In genomic region chr6:17776041-17776440, GRCm38 (mm10) we compare ENCODE assay signal across 30 mouse cellular contexts.
DNase-seq lines count a peak whose midpoint lies in the region; ATAC-seq and TF ChIP-seq lines count a peak whose summit lies in the region.
"Had no signal": no experiment of that assay in that cellular context is flagged by ENCODE, and none has a peak within 500 bp of the region (broad histone marks: within the 10 kb centered on the region; RNA-seq: fewer than 3 reads in every experiment).

No protein-coding gene starts in this region.

- peak overlapping the region; percentile 2; the same call in 1 of the 2 replicates for H3K27ac ChIP-seq in heart, adult 2 months
- no peak overlapping the region for H3K27ac ChIP-seq in midbrain, embryonic 11.5 days (ENCODE audit: low read depth, low read length)
- H3K27ac ChIP-seq in midbrain, embryonic 14.5 days (replicated peaks; ENCODE audit: low read depth, low read length), result no peak overlapping the region
- H3K27ac ChIP-seq: embryonic facial prominence, embryonic 12.5 days; forebrain, embryonic 10.5 days; forebrain, embryonic 15.5 days; heart, embryonic 13.5 days; hindbrain, embryonic 12.5 days; kidney, postnatal 0 days; liver, embryonic 14.5 days; macrophage; midbrain, embryonic 10.5 days; neural tube, embryonic 12.5 days; stomach, embryonic 15.5 days had no signal

- peaks cover 2% of the 10 kb centered on the region; the same call in 1 of the 2 replicates for H3K36me3 ChIP-seq in heart, adult 2 months (ENCODE audit: control insufficient read depth, insufficient read depth, low read length)
- no peaks in the 10 kb centered on the region for H3K36me3 ChIP-seq in midbrain, embryonic 11.5 days (ENCODE audit: control insufficient read depth, insufficient read depth, low read length)
- no peaks in the 10 kb centered on the region for H3K36me3 ChIP-seq in midbrain, embryonic 14.5 days (ENCODE audit: control insufficient read depth, insufficient read depth, low read length)
- H3K36me3 ChIP-seq: embryonic facial prominence, embryonic 12.5 days; forebrain, embryonic 10.5 days; forebrain, embryonic 15.5 days; heart, embryonic 13.5 days; hindbrain, embryonic 12.5 days; midbrain, embryonic 10.5 days; neural tube, embryonic 12.5 days; stomach, embryonic 15.5 days had no signal

- no peak for TF ChIP-seq EP300 in heart, adult 2 months (IDR thresholded peaks at IDR 0.05; ENCODE audit: insufficient read depth, low read depth, low read length)

- intact Hi-C loops in heart, adult 2 months (cut with DNase I), result no loop called here
- intact Hi-C loops in heart, postnatal 10 days (cut with DNase I), result no loop called here

- no peak overlapping the region for H3K4me2 ChIP-seq in midbrain, embryonic 11.5 days
- no peak overlapping the region for H3K4me2 ChIP-seq in midbrain, embryonic 14.5 days (ENCODE audit: low read length)
- H3K4me2 ChIP-seq: embryonic facial prominence, embryonic 12.5 days; forebrain, embryonic 15.5 days; heart, embryonic 13.5 days; hindbrain, embryonic 12.5 days; neural tube, embryonic 12.5 days; stomach, embryonic 15.5 days had no signal

- H3K9me3 ChIP-seq in midbrain, embryonic 11.5 days (ENCODE audit: control insufficient read depth, low read length), result no peaks in the 10 kb centered on the region
- no peaks in the 10 kb centered on the region for H3K9me3 ChIP-seq in midbrain, embryonic 14.5 days (ENCODE audit: control insufficient read depth, low read length)
- H3K9me3 ChIP-seq: embryonic facial prominence, embryonic 12.5 days; forebrain, embryonic 10.5 days; forebrain, embryonic 15.5 days; heart, embryonic 13.5 days; hindbrain, embryonic 12.5 days; midbrain, embryonic 10.5 days; neural tube, embryonic 12.5 days; stomach, embryonic 15.5 days had no signal

- H3K4me1 ChIP-seq in heart, adult 2 months (ENCODE audit: control insufficient read depth, insufficient read depth, low read length), result peaks cover 2% of the 10 kb centered on the region
- H3K4me1 ChIP-seq in midbrain, embryonic 11.5 days (ENCODE audit: control insufficient read depth, insufficient read depth, low read length), result no peaks in the 10 kb centered on the region
- no peaks in the 10 kb centered on the region for H3K4me1 ChIP-seq in midbrain, embryonic 14.5 days (ENCODE audit: control insufficient read depth, insufficient read depth, low read length)
- H3K4me1 ChIP-seq: embryonic facial prominence, embryonic 12.5 days; neural tube, embryonic 12.5 days had no signal

- H3K9ac ChIP-seq in heart, adult 2 months (ENCODE audit: low read depth, low read length), result peak overlapping the region; percentile 45; the same call in 1 of the 2 replicates
- no peak overlapping the region for H3K9ac ChIP-seq in midbrain, embryonic 11.5 days (ENCODE audit: low read length)
- H3K9ac ChIP-seq in midbrain, embryonic 14.5 days (replicated peaks; ENCODE audit: low read length), result no peak overlapping the region
- H3K9ac ChIP-seq: embryonic facial prominence, embryonic 12.5 days; forebrain, embryonic 15.5 days; heart, embryonic 13.5 days; hindbrain, embryonic 12.5 days; liver, embryonic 14.5 days; neural tube, embryonic 12.5 days; stomach, embryonic 15.5 days had no signal

- no peak for TF ChIP-seq POLR2A in heart, adult 2 months (IDR thresholded peaks at IDR 0.05; ENCODE audit: insufficient read depth, low read depth, low read length)

- no peak for DNase-seq in heart, adult 2 months
- DNase-seq in heart, postnatal 10 days, result no peak
- DNase-seq in midbrain, embryonic 11.5 days (ENCODE audit: low spot score, missing footprints), result peak; percentile 68
- DNase-seq in midbrain, embryonic 14.5 days, result no peak
- peak; percentile 15 to 28 for DNase-seq in urinary bladder, postnatal 36 days (ENCODE audit: low spot score in 2 of 2)
- no peak for DNase-seq in urinary bladder, postnatal 25 days (ENCODE audit: low spot score)
- DNase-seq in T-cell, adult 2 months (ENCODE audit: low spot score), result no peak
- DNase-seq: adrenal gland, postnatal 25 days; cerebellum, adult 18-20 months; cerebellum, postnatal 14 days; gastrocnemius, postnatal 25 days; heart, adult 11 months; heart, postnatal 36 days; kidney, adult 8-10 months; kidney, postnatal 4 days; lung, adult 2 months; lung, postnatal 10 days had no signal

- peaks cover 2% of the 10 kb centered on the region; the same call in 1 of the 2 replicates for H3K79me2 ChIP-seq in heart, adult 2 months (replicated peaks; ENCODE audit: control insufficient read depth, insufficient read depth, low read length)

- WGBS in heart, adult 2 months, result 46% methylated on average over 7 of the region's 7 CpGs
- WGBS in midbrain, embryonic 11.5 days, result 82% methylated on average over 7 of the region's 7 CpGs
- 66% methylated on average over 7 of the region's 7 CpGs for WGBS in midbrain, embryonic 14.5 days

- H3K4me3 ChIP-seq in heart, adult 2 months, result no peak overlapping the region
- no peak overlapping the region for H3K4me3 ChIP-seq in midbrain, embryonic 11.5 days (ENCODE audit: low read depth, low read length)
- H3K4me3 ChIP-seq in midbrain, embryonic 14.5 days (replicated peaks; ENCODE audit: low read depth, low read length), result no peak overlapping the region
- H3K4me3 ChIP-seq: embryonic facial prominence, embryonic 12.5 days; forebrain, embryonic 10.5 days; forebrain, embryonic 15.5 days; heart, embryonic 13.5 days; hindbrain, embryonic 12.5 days; midbrain, embryonic 10.5 days; myocyte; neural tube, embryonic 12.5 days; stomach, embryonic 15.5 days had no signal

- no peaks in the 10 kb centered on the region for H3K27me3 ChIP-seq in heart, adult 2 months (ENCODE audit: control insufficient read depth, insufficient read depth, low read length)
- no peaks in the 10 kb centered on the region for H3K27me3 ChIP-seq in midbrain, embryonic 11.5 days (ENCODE audit: control insufficient read depth, insufficient read depth, low read length)
- H3K27me3 ChIP-seq in midbrain, embryonic 14.5 days (ENCODE audit: control insufficient read depth, insufficient read depth, low read length), result no peaks in the 10 kb centered on the region
- H3K27me3 ChIP-seq: embryonic facial prominence, embryonic 12.5 days; forebrain, embryonic 15.5 days; heart, embryonic 13.5 days; hindbrain, embryonic 12.5 days; neural tube, embryonic 12.5 days; stomach, embryonic 15.5 days had no signal

- no peak for ATAC-seq in midbrain, embryonic 11.5 days (ENCODE audit: low FRiP score)
- ATAC-seq in midbrain, embryonic 14.5 days (ENCODE audit: low FRiP score, low TSS enrichment), result no peak
- ATAC-seq: forebrain, embryonic 15.5 days; intestine, embryonic 16.5 days had no signal

- TF ChIP-seq CTCF in heart, adult 2 months (IDR thresholded peaks at IDR 0.05), result no peak

Comparison
In these comparisons a context has a peak if more than half of its experiments do, and no peak if none do; other contexts are left out.
1. DNase-seq: peak in midbrain, embryonic 11.5 days (single experiment) and urinary bladder, postnatal 36 days (2 of 2); none in heart, adult 2 months (0 of 2), heart, postnatal 10 days (0 of 2), midbrain, embryonic 14.5 days (single experiment), urinary bladder, postnatal 25 days (single experiment) and T-cell, adult 2 months (single experiment).